Mouse (Mus musculus) mouse embryonic stem cell (cell line): ENCODE data around the gene Gm21094.
"Not testable (repeated sequence)": the region's sequence is repeated elsewhere in the genome, so short reads cannot be mapped to it uniquely, and the experiment has no call there.

Experiments used
- in situ Hi-C, 2 experiments: fragments of 300-500 bp; cut with MboI; formaldehyde crosslinking; loops; 1 replicate in 1 of 2; 3 replicates in 1 of 2; pipeline ENCODE4 v1.14.3; 2019 to 2020; ENCODE audit warnings: low sequenced_read_pairs in 2 of 2, low pct_unique_long_range_greater_than_20kb in 1 of 2, mixed read lengths in 1 of 2; ENCODE audit not compliant: unreplicated experiment in 1 of 2

Gm21094 gene

GRCm38 (mm10) chrY:32620343-32620742 is at the start of gene Gm21094:
Gm21094 (minus strand) TSS chrY:32620443.
- in situ Hi-C loops, result not testable (repeated sequence)
